Mouse (Mus musculus): ENCODE measurements around the gene Dhrs2. TPM values are rescaled to one million over a fixed set of nuclear protein-coding genes. Genes with fewer than 3 reads are reported as not detected.

The Dhrs2 gene
- polyA plus RNA-seq, 1 experiment from 2014 or later, result 0.23 TPM

- Histone ChIP-seq H3K27ac (replicated peaks) (no peak overlapping the region), H3K9me3 (no peaks in the 10 kb centered on the region), H3K4me3 (no peak overlapping the region), H3K36me3 (no peaks in the 10 kb centered on the region), H3K4me1 (no peaks in the 10 kb centered on the region), H3K27me3 (0 out of 2 replicates have a peak, but pooled peaks cover 2% of the 10 kb centered on the region), H3K9ac (replicated peaks) (no peak overlapping the region), H3K4me2 (replicated peaks) (no peak overlapping the region)
- no peak for ATAC-seq (ENCODE audit: low FRiP score, low read depth)
- 95% methylated on average over 2 of the region's 2 CpGs for WGBS
These were observed 23.6 kb upstream of the Dhrs2 start for GRCm38 (mm10) chr14:55198187-55198586.

- peaks cover 12% of the 10 kb centered on the region for H3K4me1 ChIP-seq
- H3K4me2 ChIP-seq (replicated peaks), result no peak overlapping the region
- no peak overlapping the region for H3K4me3 ChIP-seq
- H3K27ac ChIP-seq (replicated peaks), result peak overlapping the region; percentile 46; the same call in 1 of the 2 replicates
- H3K9ac ChIP-seq (replicated peaks), result no peak overlapping the region
- H3K27me3 ChIP-seq, result no peaks in the 10 kb centered on the region
- ATAC-seq (ENCODE audit: low FRiP score, low read depth), result peak; percentile 12; the same call in 1 of the 2 replicates
- no peaks in the 10 kb centered on the region for H3K9me3 ChIP-seq
- no peaks in the 10 kb centered on the region for H3K36me3 ChIP-seq
- 67% methylated on average over 3 of the region's 3 CpGs for WGBS
These were observed 17.3 kb upstream of the Dhrs2 start for GRCm38 (mm10) chr14:55204544-55204943.

DNA sequence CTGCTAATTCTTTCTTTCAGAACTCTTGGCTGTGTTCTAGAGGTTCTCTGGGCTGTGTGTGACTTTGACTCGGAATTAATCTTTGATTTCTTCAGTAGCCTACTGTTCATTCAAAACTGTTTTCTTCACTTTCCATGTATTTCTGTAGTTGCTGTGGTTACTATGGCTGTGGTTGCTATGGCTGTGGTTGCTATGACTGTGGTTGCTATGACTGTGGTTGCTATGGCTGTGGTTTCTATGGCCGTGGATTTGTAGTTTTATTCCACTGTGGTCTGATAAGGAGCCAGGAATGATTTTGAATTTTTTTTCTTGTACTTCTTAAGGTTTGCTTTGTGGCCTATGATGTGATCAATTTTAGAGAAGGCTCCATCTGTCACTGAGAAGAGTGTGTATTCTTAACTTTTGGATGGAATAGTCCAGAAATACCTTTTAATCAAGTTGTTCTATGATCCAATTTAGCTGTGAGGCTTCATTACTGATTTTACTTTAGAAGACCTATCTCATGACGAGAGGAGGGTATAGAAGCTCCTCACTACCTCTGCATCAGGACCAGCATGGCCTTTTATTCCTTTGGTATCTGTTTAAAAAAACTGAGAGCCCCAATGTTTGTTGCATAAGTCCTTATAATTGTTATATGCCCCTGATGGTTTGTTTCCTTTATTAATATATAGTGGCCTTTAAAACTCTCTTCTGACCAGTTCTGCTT is 16.6 kb upstream of the Dhrs2 start:
- no peak overlapping the region for H3K4me2 ChIP-seq (replicated peaks)
- no peak overlapping the region for H3K9ac ChIP-seq (replicated peaks)
- H3K9me3 ChIP-seq, result no peaks in the 10 kb centered on the region
- 28% methylated on average over 3 of the region's 3 CpGs for WGBS
- H3K4me1 ChIP-seq, result peaks cover 12% of the 10 kb centered on the region
- H3K27ac ChIP-seq (replicated peaks), result peak overlapping the region; percentile 46; the same call in 1 of the 2 replicates
- no peak overlapping the region for H3K4me3 ChIP-seq
- no peaks in the 10 kb centered on the region for H3K27me3 ChIP-seq
- H3K36me3 ChIP-seq, result no peaks in the 10 kb centered on the region
- ATAC-seq (ENCODE audit: low FRiP score, low read depth), result peak; percentile 79

GRCm38 (mm10) chr14:55208306-55208705 is 13.5 kb upstream of the Dhrs2 start:
- H3K27ac ChIP-seq (replicated peaks), result no peak overlapping the region
- no peaks in the 10 kb centered on the region for H3K27me3 ChIP-seq
- no peak overlapping the region for H3K4me3 ChIP-seq
- H3K4me2 ChIP-seq (replicated peaks), result no peak overlapping the region
- no peak overlapping the region for H3K9ac ChIP-seq (replicated peaks)
- H3K36me3 ChIP-seq, result no peaks in the 10 kb centered on the region
- 92% methylated on average over 2 of the region's 2 CpGs for WGBS
- H3K9me3 ChIP-seq, result no peaks in the 10 kb centered on the region
- peaks cover 12% of the 10 kb centered on the region for H3K4me1 ChIP-seq
- ATAC-seq (ENCODE audit: low FRiP score, low read depth), result no peak

DNA sequence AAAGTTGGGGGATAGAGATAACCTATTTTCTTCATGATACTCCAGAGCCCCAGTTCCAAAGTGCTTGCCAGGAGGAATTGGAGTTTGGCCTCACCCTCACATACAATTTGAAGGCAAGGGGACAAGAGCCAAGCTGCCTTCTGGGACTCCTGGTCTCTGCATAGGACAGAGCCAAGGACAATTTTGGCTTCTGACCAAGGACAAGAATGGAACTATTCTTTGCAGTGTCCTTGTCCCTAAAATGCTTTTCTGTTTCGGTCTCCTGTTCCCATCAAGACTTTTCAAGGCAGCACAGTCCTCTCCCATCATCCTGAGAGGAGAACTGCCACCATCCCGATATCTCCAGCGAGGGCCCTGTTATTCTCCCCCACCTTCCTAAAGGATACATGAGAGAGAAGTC is 8.2 kb upstream of the Dhrs2 start:
- H3K27ac ChIP-seq (replicated peaks), result no peak overlapping the region
- no peaks in the 10 kb centered on the region for H3K4me1 ChIP-seq
- H3K36me3 ChIP-seq, result no peaks in the 10 kb centered on the region
- no peaks in the 10 kb centered on the region for H3K9me3 ChIP-seq
- no peak overlapping the region for H3K4me3 ChIP-seq
- no peaks in the 10 kb centered on the region for H3K27me3 ChIP-seq
- 92% methylated on average over 3 of the region's 3 CpGs for WGBS
- no peak for ATAC-seq (ENCODE audit: low FRiP score, low read depth)
- H3K4me2 ChIP-seq (replicated peaks), result no peak overlapping the region
- no peak overlapping the region for H3K9ac ChIP-seq (replicated peaks)

GRCm38 (mm10) chr14:55214507-55214906 is 7.3 kb upstream of the Dhrs2 start:
- no peaks in the 10 kb centered on the region for H3K27me3 ChIP-seq
- no peak for ATAC-seq (ENCODE audit: low FRiP score, low read depth)
- no peaks in the 10 kb centered on the region for H3K36me3 ChIP-seq
- H3K9me3 ChIP-seq, result no peaks in the 10 kb centered on the region
- no peak overlapping the region for H3K27ac ChIP-seq (replicated peaks)
- H3K4me2 ChIP-seq (replicated peaks), result no peak overlapping the region
- WGBS, result 60% methylated on average over 4 of the region's 4 CpGs
- no peaks in the 10 kb centered on the region for H3K4me1 ChIP-seq
- no peak overlapping the region for H3K4me3 ChIP-seq
- no peak overlapping the region for H3K9ac ChIP-seq (replicated peaks)

DNA sequence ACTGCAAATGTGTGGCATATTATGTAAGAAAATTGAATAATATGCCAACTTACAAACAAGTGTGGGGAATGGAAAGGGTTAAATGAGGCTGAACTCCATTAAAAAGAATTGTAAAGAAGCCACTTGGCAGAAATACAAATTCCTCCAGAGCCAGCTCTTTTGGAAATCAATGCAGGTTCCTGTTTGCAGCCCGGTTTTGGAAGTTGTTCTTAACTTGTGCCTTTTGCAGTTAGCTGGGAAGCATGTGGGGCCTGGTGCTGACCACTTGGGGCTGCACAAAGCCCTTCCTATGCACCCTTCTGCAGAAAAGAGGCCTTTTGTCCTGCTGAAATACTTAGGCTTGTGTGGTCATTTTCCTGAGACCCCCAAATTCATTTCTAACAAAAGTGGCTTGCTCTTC is 1.4 kb downstream of the Dhrs2 start:
- Histone ChIP-seq H3K9me3 (no peaks in the 10 kb centered on the region), H3K27ac (replicated peaks) (no peak overlapping the region), H3K4me3 (no peak overlapping the region), H3K4me1 (no peaks in the 10 kb centered on the region), H3K9ac (replicated peaks) (no peak overlapping the region), H3K4me2 (replicated peaks) (no peak overlapping the region), H3K27me3 (no peaks in the 10 kb centered on the region), H3K36me3 (no peaks in the 10 kb centered on the region)
- no peak for ATAC-seq (ENCODE audit: low FRiP score, low read depth)
- 52% methylated on average over 1 of the region's 1 CpGs for WGBS

- no peak for ATAC-seq (ENCODE audit: low FRiP score, low read depth)
- H3K9me3 ChIP-seq, result no peaks in the 10 kb centered on the region
- H3K4me3 ChIP-seq, result no peak overlapping the region
- H3K27ac ChIP-seq (replicated peaks), result no peak overlapping the region
- H3K9ac ChIP-seq (replicated peaks), result no peak overlapping the region
- 93% methylated on average over 11 of the region's 11 CpGs for WGBS
- H3K4me1 ChIP-seq, result no peaks in the 10 kb centered on the region
- no peak overlapping the region for H3K4me2 ChIP-seq (replicated peaks)
- no peaks in the 10 kb centered on the region for H3K27me3 ChIP-seq
- no peaks in the 10 kb centered on the region for H3K36me3 ChIP-seq
These were observed 12.8 kb downstream of the Dhrs2 start for GRCm38 (mm10) chr14:55234639-55235038.

DNA sequence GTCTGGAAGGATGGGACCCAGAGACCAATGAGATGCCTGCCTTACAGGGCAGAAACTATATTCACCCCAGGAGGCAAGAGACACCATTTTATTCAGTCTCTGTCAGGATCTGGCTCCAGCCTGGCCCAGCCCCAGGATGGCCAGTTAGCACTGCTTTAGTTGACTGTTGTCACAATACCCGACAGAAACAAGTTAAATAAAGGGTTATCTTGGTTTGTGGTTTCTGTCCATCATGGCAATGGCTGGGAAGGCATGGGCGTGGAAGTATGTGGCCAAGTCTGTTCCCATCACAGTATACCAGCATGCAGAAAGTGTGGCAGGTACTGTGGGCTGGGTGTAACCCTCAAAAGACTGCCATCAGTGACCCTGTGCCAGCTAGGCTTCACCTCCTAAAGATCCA is 14.9 kb downstream of the Dhrs2 start:
- no peak for ATAC-seq (ENCODE audit: low FRiP score, low read depth)
- Histone ChIP-seq H3K4me2 (replicated peaks) (no peak overlapping the region), H3K4me3 (no peak overlapping the region), H3K9me3 (no peaks in the 10 kb centered on the region), H3K27ac (replicated peaks) (no peak overlapping the region), H3K27me3 (no peaks in the 10 kb centered on the region), H3K36me3 (no peaks in the 10 kb centered on the region), H3K9ac (replicated peaks) (no peak overlapping the region), H3K4me1 (no peaks in the 10 kb centered on the region)
- 67% methylated on average over 2 of the region's 2 CpGs for WGBS

GRCm38 (mm10) chr14:55242664-55243063 is 20.9 kb downstream of the Dhrs2 start:
- H3K4me3 ChIP-seq, result no peak overlapping the region
- H3K27me3 ChIP-seq, result no peaks in the 10 kb centered on the region
- no peaks in the 10 kb centered on the region for H3K4me1 ChIP-seq
- H3K4me2 ChIP-seq (replicated peaks), result no peak overlapping the region
- 82% methylated on average over 1 of the region's 1 CpGs for WGBS
- no peaks in the 10 kb centered on the region for H3K36me3 ChIP-seq
- no peak for ATAC-seq (ENCODE audit: low FRiP score, low read depth)
- no peak overlapping the region for H3K27ac ChIP-seq (replicated peaks)
- no peak overlapping the region for H3K9ac ChIP-seq (replicated peaks)
- no peaks in the 10 kb centered on the region for H3K9me3 ChIP-seq

- no peaks in the 10 kb centered on the region for H3K4me1 ChIP-seq
- no peaks in the 10 kb centered on the region for H3K27me3 ChIP-seq
- no peak overlapping the region for H3K4me3 ChIP-seq
- no peak for ATAC-seq (ENCODE audit: low FRiP score, low read depth)
- no peaks in the 10 kb centered on the region for H3K9me3 ChIP-seq
- H3K36me3 ChIP-seq, result no peaks in the 10 kb centered on the region
- no peak overlapping the region for H3K27ac ChIP-seq (replicated peaks)
- no peak overlapping the region for H3K4me2 ChIP-seq (replicated peaks)
- no peak overlapping the region for H3K9ac ChIP-seq (replicated peaks)
- WGBS, result 45% methylated on average over 6 of the region's 6 CpGs
These were observed 25.4 kb downstream of the Dhrs2 start for GRCm38 (mm10) chr14:55247181-55247580.

DNA sequence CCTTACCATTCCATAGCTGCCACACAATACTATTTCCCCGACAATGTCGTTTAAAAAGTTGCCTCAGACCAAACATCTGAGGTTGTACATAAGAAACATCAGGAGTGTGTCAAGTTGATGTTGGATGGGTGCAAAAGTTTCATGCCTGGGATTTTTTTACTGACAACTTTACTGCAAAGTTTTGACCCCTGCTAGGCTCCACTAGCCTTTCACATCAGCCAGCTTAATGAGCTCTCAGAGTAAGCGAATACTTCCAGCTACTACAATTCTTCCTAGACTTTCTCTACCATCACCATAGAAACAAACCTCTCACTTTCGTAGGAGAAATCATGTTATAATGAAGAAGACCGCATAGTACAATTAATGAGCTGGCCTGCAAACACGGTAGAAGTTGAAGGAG is 26.5 kb downstream of the Dhrs2 start:
- Histone ChIP-seq H3K27ac (replicated peaks) (no peak overlapping the region), H3K27me3 (no peaks in the 10 kb centered on the region), H3K4me3 (no peak overlapping the region), H3K4me2 (replicated peaks) (no peak overlapping the region), H3K9me3 (no peaks in the 10 kb centered on the region), H3K9ac (replicated peaks) (no peak overlapping the region), H3K4me1 (no peaks in the 10 kb centered on the region), H3K36me3 (no peaks in the 10 kb centered on the region)
- 82% methylated on average over 6 of the region's 6 CpGs for WGBS
- ATAC-seq (ENCODE audit: low FRiP score, low read depth), result no peak

DNA sequence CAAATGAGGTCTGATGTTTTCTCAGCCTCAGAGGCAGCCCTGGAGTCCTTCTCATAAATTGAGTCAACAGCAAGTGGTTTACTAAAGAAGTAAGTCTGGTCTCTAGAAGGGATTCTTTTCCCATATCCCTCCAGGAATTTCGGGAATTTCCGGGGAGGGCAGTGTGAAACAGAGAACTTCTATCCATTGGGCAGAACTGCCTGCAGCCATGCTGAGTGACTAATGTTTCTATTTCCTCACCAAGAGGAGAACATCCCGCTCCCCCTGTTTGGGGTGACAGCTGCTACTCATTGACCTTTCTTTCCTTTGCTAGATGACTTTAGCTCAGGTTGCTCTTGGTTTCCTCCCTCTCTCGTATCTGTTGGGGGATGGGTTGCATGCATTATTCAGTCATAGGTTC is 31.8 kb downstream of the Dhrs2 start:
- Histone ChIP-seq H3K9ac (replicated peaks) (no peak overlapping the region), H3K36me3 (no peaks in the 10 kb centered on the region), H3K27ac (replicated peaks) (no peak overlapping the region), H3K4me1 (no peaks in the 10 kb centered on the region), H3K4me2 (replicated peaks) (no peak overlapping the region), H3K9me3 (no peaks in the 10 kb centered on the region), H3K27me3 (no peaks in the 10 kb centered on the region), H3K4me3 (no peak overlapping the region)
- no peak for ATAC-seq (ENCODE audit: low FRiP score, low read depth)
- WGBS, result 74% methylated on average over 4 of the region's 4 CpGs
